Mouse (Mus musculus) heart, adult 9 months (tissue): ENCODE results near the gene Gm2381.
"Not testable (repeated sequence)": the region's sequence is repeated elsewhere in the genome, so short reads cannot be mapped to it uniquely, and the experiment has no call there.

ENCODE experiments used
- DNase-seq, 2 experiments: peaks; one replicate each; pipeline ENCODE4 v3.0.0; 2022; ENCODE audit warnings: low spot score in 2 of 2

The Gm2381 gene

GRCm38 (mm10) chr7:42866801-42867458 is at the start of gene Gm2381:
Gm2381 (minus strand) TSS chr7:42867234.
- not testable (repeated sequence) for DNase-seq

- not testable (repeated sequence) for DNase-seq
Observed at GRCm38 (mm10) chr7:42898067-42898466, 31.0 kb upstream of the Gm2381 start.

GRCm38 (mm10) chr7:42878090-42878489 is 11.1 kb upstream of the Gm2381 start:
- DNase-seq: no peak

- not testable (repeated sequence) for DNase-seq
Observed at GRCm38 (mm10) chr7:42838366-42838765, 28.7 kb downstream of the Gm2381 start.

- no peak for DNase-seq
Observed at GRCm38 (mm10) chr7:42832221-42832620, 34.8 kb downstream of the Gm2381 start.

- not testable (repeated sequence) for DNase-seq
Observed at GRCm38 (mm10) chr7:42793425-42793824, 73.6 kb downstream of the Gm2381 start, which contains the start of gene Vmn2r62. Vmn2r62 (minus strand) TSS chr7:42793525.
